Mouse (Mus musculus) liver, embryonic 11.5 days (tissue): ENCODE measurements around the gene Sun1. TPM values are rescaled to one million over a fixed set of nuclear protein-coding genes. Genes with fewer than 3 reads are reported as not detected.

ENCODE experiments used
- ATAC-seq: fragments of 200-750 bp; cut with Nextera tagmentation; replicated peaks from 2 replicates; pipeline ENCODE4 v1.8.0; 2017; ENCODE audit warnings: moderate number of reproducible peaks, mild to moderate bottlenecking, moderate TSS enrichment, moderate library complexity; ENCODE audit not compliant: low FRiP score
- DNase-seq: peaks from one replicate; pipeline ENCODE4 v3.0.0-alpha.2; 2017; ENCODE audit warnings: low spot score
- H3K27ac ChIP-seq: fragments of 300-500 bp; sonication (generic); 2 replicates; pipeline ENCODE4 v1.5.1; 2014; ENCODE audit warnings: mild to moderate bottlenecking, low read depth, low read length, control low read depth
- H3K27me3 ChIP-seq: fragments of 300-500 bp; sonication (generic); replicated peaks from 2 replicates; pipeline ENCODE4 v1.6.1; 2014; ENCODE audit warnings: low read length, mixed read lengths; ENCODE audit not compliant: control insufficient read depth, insufficient read depth
- H3K36me3 ChIP-seq: fragments of 300-500 bp; sonication (generic); 2 replicates; pipeline ENCODE4 v1.6.1; 2014; ENCODE audit warnings: mild to moderate bottlenecking, low read length, moderate library complexity, mixed read lengths; ENCODE audit not compliant: control insufficient read depth, insufficient read depth
- H3K4me1 ChIP-seq: fragments of 300-500 bp; sonication (generic); replicated peaks from 2 replicates; pipeline ENCODE4 v1.6.1; 2014; ENCODE audit warnings: low read length, mixed read lengths; ENCODE audit not compliant: control insufficient read depth, insufficient read depth
- H3K4me2 ChIP-seq: fragments of 300-500 bp; sonication (generic); 2 replicates; pipeline ENCODE4 v1.6.1; 2014; ENCODE audit warnings: mild to moderate bottlenecking, control low read depth, moderate library complexity
- H3K4me3 ChIP-seq: fragments of 300-500 bp; sonication (generic); 2 replicates; pipeline ENCODE4 v1.5.1; 2014; ENCODE audit warnings: low read depth, low read length, control low read depth
- H3K9ac ChIP-seq: fragments of 300-500 bp; sonication (generic); 2 replicates; pipeline ENCODE4 v1.6.1; 2014; ENCODE audit warnings: low read depth, low read length, control low read depth
- H3K9me3 ChIP-seq: fragments of 300-500 bp; sonication (generic); 2 replicates; pipeline ENCODE4 v1.6.1; 2016; ENCODE audit warnings: low read length, inconsistent platforms, mixed read lengths; ENCODE audit not compliant: control insufficient read depth
- WGBS: fragments of 180-500 bp; shearing (Covaris S2); extraction: QIAGEN DNeasy Blood & Tissue Kit; methylation state at CpG from one replicate; pipeline ENCODE4 v1.1.7; 2014; 5-methylcytosine and 5-hydroxymethylcytosine counted together
- polyA plus RNA-seq: library from polyadenylated mRNA; unstranded; fragments of >200 nt; fragmentation: Nextera tagmentation; extraction: Ambion mirVana; gene quantifications from 2 replicates; pipeline ENCODE4 v1.2.1, GENCODE M21; 2014

Gene Sun1
- polyA plus RNA-seq, 1 experiment from 2014 or later = 46.0 TPM

- Histone ChIP-seq H3K4me2 (peak overlapping the region; percentile 17; the same call in 1 of the 2 replicates), H3K9me3 (no peaks in the 10 kb centered on the region), H3K36me3 (peaks cover 13% of the 10 kb centered on the region; the same call in 1 of the 2 replicates), H3K27ac (no peak overlapping the region), H3K4me1 (peaks cover 49% of the 10 kb centered on the region), H3K27me3 (no peaks in the 10 kb centered on the region), H3K4me3 (no peak overlapping the region), H3K9ac (no peak overlapping the region)
- DNase-seq (no peak), ATAC-seq (no peak)
- WGBS = 89% methylated on average over 3 of the region's 3 CpGs
These were observed 55.9 kb downstream of the Sun1 start for GRCm38 (mm10) chr5:139256211-139256765.

DNA sequence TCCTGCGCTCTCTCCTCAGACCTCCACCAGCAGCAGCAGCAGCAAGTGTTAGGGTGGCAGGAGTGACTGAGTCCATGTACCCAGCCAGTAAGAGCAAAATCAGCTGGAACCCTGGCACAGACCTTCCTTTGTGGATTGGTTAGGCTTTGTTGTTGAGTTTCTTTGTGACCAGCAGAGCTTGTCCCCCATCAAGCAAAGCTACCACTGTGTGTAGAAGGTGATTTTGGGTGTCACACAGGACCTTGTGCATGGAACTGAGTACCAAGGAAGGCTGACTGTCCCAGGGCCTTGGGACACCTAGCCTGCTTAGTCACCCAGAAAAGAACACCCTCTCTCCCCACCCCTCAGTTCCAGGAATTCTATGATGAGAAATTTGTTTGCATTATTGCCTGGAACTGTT lies 56.8 kb downstream of the Sun1 start:
- Histone ChIP-seq H3K36me3 (peaks cover 20% of the 10 kb centered on the region; the same call in 1 of the 2 replicates), H3K9ac (0 out of 2 replicates have a peak overlapping the region, but pooled peaks have one; percentile 5), H3K4me2 (no peak overlapping the region), H3K27ac (peak overlapping the region; percentile 35; the same call in 1 of the 2 replicates), H3K4me3 (no peak overlapping the region), H3K9me3 (no peaks in the 10 kb centered on the region), H3K27me3 (no peaks in the 10 kb centered on the region), H3K4me1 (peaks cover 44% of the 10 kb centered on the region)
- DNase-seq (no peak), ATAC-seq (no peak)
- 96% methylated on average over 1 of the region's 1 CpGs for WGBS

DNA sequence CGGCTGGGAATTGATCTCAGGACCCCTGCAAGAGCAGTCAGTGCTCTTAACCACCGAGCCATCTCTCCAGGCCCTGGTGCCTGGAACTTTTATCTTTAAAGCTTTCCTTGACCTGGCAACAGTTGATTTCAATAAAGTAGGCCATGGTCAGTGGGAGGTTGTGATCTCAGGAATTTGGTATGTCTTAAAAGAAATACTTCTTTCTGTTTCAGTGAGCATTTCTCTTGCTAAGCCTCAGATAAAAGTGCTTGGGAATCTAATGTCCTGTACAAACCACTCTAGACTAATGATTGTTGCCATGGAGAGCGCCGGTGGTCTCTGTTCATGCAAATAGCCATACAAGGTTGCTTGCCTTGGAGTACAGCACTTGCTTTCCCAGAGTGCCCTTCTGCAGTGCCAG lies 57.4 kb downstream of the Sun1 start:
- Histone ChIP-seq H3K4me3 (no peak overlapping the region), H3K9me3 (no peaks in the 10 kb centered on the region), H3K4me2 (no peak overlapping the region), H3K9ac (no peak overlapping the region), H3K4me1 (peaks cover 44% of the 10 kb centered on the region), H3K27ac (no peak overlapping the region), H3K36me3 (peaks cover 25% of the 10 kb centered on the region), H3K27me3 (no peaks in the 10 kb centered on the region)
- DNase-seq (no peak), ATAC-seq (no peak)
- WGBS = 74% methylated on average over 4 of the region's 4 CpGs

DNA sequence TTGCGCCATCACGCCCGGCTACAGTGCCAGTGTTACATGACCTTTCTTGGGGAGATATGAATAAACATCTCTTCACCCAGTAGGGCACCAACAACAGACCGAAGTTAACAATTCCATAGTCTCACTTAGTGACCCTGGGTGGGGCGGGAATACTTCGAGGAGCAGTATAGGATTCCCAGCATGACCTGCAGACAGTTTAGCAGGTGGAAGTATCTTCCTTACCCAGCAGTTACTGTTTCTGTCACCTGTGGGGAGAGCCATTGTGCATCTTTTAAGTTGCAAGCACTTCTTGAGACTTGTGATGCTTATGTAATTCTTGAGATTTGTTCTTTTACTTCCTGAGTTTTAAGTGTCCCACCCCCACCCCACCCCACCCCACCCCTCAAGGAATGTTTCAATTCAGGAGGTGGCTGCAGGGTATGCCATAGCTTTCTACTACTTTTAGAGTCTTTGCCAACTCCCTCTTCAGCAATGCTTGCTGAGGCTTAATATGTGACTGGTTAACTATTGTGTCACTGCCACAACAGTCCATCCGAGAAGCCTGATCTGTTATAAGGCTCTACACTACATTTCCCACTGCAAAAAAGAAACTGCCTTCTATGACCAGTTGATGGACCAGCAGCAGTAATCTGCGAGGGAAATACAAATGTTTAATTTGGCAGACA lies 58.1 kb downstream of the Sun1 start:
- Histone ChIP-seq H3K27ac (no peak overlapping the region), H3K36me3 (peaks cover 32% of the 10 kb centered on the region), H3K4me1 (peaks cover 41% of the 10 kb centered on the region), H3K27me3 (no peaks in the 10 kb centered on the region), H3K9me3 (no peaks in the 10 kb centered on the region), H3K4me3 (no peak overlapping the region), H3K4me2 (no peak overlapping the region), H3K9ac (no peak overlapping the region)
- no peak for DNase-seq
- WGBS = 92% methylated on average over 8 of the region's 8 CpGs
- ATAC-seq = no peak

- no peak for ATAC-seq
- H3K9ac ChIP-seq = no peak overlapping the region
- no peak overlapping the region for H3K4me3 ChIP-seq
- H3K9me3 ChIP-seq = no peaks in the 10 kb centered on the region
- 80% methylated on average over 5 of the region's 5 CpGs for WGBS
- peaks cover 29% of the 10 kb centered on the region for H3K4me1 ChIP-seq
- no peak overlapping the region for H3K27ac ChIP-seq
- no peak for DNase-seq
- H3K4me2 ChIP-seq = no peak overlapping the region
- no peaks in the 10 kb centered on the region for H3K27me3 ChIP-seq
- peaks cover 44% of the 10 kb centered on the region for H3K36me3 ChIP-seq
These were observed 59.4 kb downstream of the Sun1 start for GRCm38 (mm10) chr5:139259853-139260252.

DNA sequence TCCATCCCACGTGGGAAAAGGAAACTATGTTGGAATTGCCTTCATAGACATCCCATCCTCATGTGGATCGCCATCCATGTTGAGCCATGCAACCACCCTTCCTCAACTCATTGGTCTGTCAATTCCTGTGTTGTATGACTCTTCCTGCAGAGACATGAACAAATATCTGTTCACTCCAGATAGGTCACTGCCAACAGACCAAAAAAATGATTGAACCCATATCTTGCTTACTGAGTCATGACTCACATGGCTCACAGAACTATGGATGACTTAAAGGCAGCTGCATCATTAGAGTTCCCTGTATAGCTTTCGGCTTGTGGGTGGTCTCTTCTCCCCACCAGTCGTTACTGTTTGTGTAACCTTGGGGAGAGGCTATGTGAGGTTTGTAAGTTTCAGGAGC lies 61.0 kb downstream of the Sun1 start:
- no peak overlapping the region for H3K4me3 ChIP-seq
- no peak for DNase-seq
- H3K4me2 ChIP-seq = no peak overlapping the region
- no peak for ATAC-seq
- H3K36me3 ChIP-seq = peaks cover 55% of the 10 kb centered on the region
- 89% methylated on average over 4 of the region's 4 CpGs for WGBS
- no peak overlapping the region for H3K27ac ChIP-seq
- no peaks in the 10 kb centered on the region for H3K27me3 ChIP-seq
- peaks cover 17% of the 10 kb centered on the region for H3K4me1 ChIP-seq
- no peak overlapping the region for H3K9ac ChIP-seq
- no peaks in the 10 kb centered on the region for H3K9me3 ChIP-seq

DNA sequence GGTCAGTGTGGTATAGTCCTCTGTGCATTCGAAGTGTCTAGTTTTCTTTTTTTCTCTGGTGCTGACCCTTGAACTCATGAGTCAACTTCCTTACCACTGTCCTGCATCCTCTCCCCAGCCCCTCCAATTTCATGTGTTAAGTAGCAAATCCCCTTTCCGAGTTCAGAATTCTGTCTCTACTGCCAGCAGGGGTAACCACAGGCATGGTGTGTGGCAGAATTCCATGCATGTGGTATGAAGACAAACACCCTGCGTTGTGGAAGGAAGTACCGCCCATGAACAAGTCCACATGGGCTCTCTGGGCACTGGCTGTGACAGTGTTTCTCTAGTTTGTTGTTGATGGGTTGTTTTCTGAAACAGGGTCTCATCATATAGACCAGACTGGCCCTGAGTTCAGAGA lies 67.2 kb downstream of the Sun1 start:
- Histone ChIP-seq H3K9me3 (no peaks in the 10 kb centered on the region), H3K27me3 (no peaks in the 10 kb centered on the region), H3K4me1 (0 out of 2 replicates have a peak, but pooled peaks cover 3% of the 10 kb centered on the region), H3K9ac (no peak overlapping the region), H3K27ac (no peak overlapping the region), H3K4me2 (no peak overlapping the region), H3K36me3 (peaks cover 58% of the 10 kb centered on the region), H3K4me3 (no peak overlapping the region)
- 92% methylated on average over 4 of the region's 4 CpGs for WGBS
- ATAC-seq = no peak
- DNase-seq = no peak

DNA sequence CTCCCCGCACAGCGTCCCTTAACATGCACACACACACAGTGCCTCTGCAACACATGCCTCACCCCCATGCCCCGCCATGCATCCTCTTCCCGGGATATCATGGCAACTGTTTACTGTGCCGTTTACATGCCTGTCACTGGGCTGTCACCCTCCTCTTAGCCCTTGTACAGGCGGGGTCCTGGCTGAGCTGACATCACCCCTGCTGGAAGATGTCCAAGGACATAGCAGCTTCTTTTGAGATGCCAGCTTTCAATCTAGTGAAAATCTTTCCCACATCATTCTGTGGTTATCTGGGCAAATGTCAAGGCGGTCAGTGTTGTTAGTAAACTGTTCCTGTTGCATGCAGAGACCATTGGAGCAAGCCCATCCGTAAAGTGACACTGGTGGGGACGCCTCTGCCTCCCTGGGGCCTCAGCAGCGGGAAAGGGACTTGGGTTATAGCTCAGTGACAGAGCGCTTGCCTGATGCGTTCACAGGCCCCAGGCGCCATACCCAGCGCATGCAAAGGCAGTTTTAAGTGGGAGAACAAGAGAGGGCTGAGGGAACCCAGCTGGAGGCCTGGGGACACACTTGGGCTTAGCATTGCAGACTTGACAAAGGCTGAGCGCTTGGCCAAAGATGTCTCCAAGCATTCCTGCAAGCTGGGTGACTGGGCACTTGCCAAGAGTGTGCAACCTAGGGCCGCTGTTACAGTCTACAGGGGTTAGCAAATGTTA lies 70.5 kb downstream of the Sun1 start:
- H3K4me1 ChIP-seq = 0 out of 2 replicates have a peak, but pooled peaks cover 3% of the 10 kb centered on the region
- no peaks in the 10 kb centered on the region for H3K27me3 ChIP-seq
- H3K9me3 ChIP-seq = no peaks in the 10 kb centered on the region
- ATAC-seq = no peak
- H3K27ac ChIP-seq = no peak overlapping the region
- no peak overlapping the region for H3K9ac ChIP-seq
- no peak overlapping the region for H3K4me2 ChIP-seq
- peaks cover 31% of the 10 kb centered on the region for H3K36me3 ChIP-seq
- no peak overlapping the region for H3K4me3 ChIP-seq
- no peak for DNase-seq
- 80% methylated on average over 16 of the region's 16 CpGs for WGBS
